Mouse (Mus musculus): ENCODE measurements around the gene Lhx5. TPM values are rescaled to one million over a fixed set of nuclear protein-coding genes. Genes with fewer than 3 reads are reported as not detected.

The Lhx5 gene
- polyA plus RNA-seq, 1 experiment, result not detected

GRCm38 (mm10) chr5:120473361-120473760 is 41.9 kb downstream of the Lhx5 start:
- H3K27ac ChIP-seq (ENCODE audit: insufficient read depth, low read depth, low read length), result no peak overlapping the region
- no peaks in the 10 kb centered on the region for H3K4me1 ChIP-seq (ENCODE audit: control insufficient read depth, insufficient read depth, low read length)
- no peak overlapping the region for H3K4me3 ChIP-seq (ENCODE audit: insufficient read depth, low read length)
- TF ChIP-seq CTCF (IDR thresholded peaks at IDR 0.05; ENCODE audit: low read depth, low read length) (no peak), POLR2A (IDR thresholded peaks at IDR 0.05; ENCODE audit: borderline replicate concordance, low read depth, low read length) (no peak)

GRCm38 (mm10) chr5:120475861-120476260 is 44.4 kb downstream of the Lhx5 start:
- H3K4me3 ChIP-seq (ENCODE audit: insufficient read depth, low read length), result no peak overlapping the region
- TF ChIP-seq POLR2A (IDR thresholded peaks at IDR 0.05; ENCODE audit: borderline replicate concordance, low read depth, low read length) (no peak), CTCF (IDR thresholded peaks at IDR 0.05; ENCODE audit: low read depth, low read length) (no peak)
- H3K4me1 ChIP-seq (ENCODE audit: control insufficient read depth, insufficient read depth, low read length), result no peaks in the 10 kb centered on the region
- H3K27ac ChIP-seq (ENCODE audit: insufficient read depth, low read depth, low read length), result no peak overlapping the region

GRCm38 (mm10) chr5:120476296-120476695 is 44.8 kb downstream of the Lhx5 start, which contains the start of gene Sds:
Gene Sds (plus strand): TSS chr5:120476526.
- TF ChIP-seq POLR2A (IDR thresholded peaks at IDR 0.05; ENCODE audit: borderline replicate concordance, low read depth, low read length) (no peak), CTCF (IDR thresholded peaks at IDR 0.05; ENCODE audit: low read depth, low read length) (no peak)
- Histone ChIP-seq H3K4me3 (ENCODE audit: insufficient read depth, low read length) (no peak within 1 kb of the TSS), H3K4me1 (ENCODE audit: control insufficient read depth, insufficient read depth, low read length) (no peaks in the 10 kb centered on the region), H3K27ac (ENCODE audit: insufficient read depth, low read depth, low read length) (no peak within 1 kb of the TSS)

- Histone ChIP-seq H3K4me1 (ENCODE audit: control insufficient read depth, insufficient read depth, low read length) (no peaks in the 10 kb centered on the region), H3K27ac (ENCODE audit: insufficient read depth, low read depth, low read length) (no peak overlapping the region), H3K4me3 (ENCODE audit: insufficient read depth, low read length) (no peak overlapping the region)
- TF ChIP-seq CTCF (IDR thresholded peaks at IDR 0.05; ENCODE audit: low read depth, low read length) (no peak), POLR2A (IDR thresholded peaks at IDR 0.05; ENCODE audit: borderline replicate concordance, low read depth, low read length) (no peak)
These were observed 46.5 kb downstream of the Lhx5 start for GRCm38 (mm10) chr5:120477993-120478392.

GRCm38 (mm10) chr5:120479538-120479937 is 48.0 kb downstream of the Lhx5 start:
- TF ChIP-seq POLR2A (IDR thresholded peaks at IDR 0.05; ENCODE audit: borderline replicate concordance, low read depth, low read length), result no peak
- TF ChIP-seq CTCF (IDR thresholded peaks at IDR 0.05; ENCODE audit: low read depth, low read length), result no peak
- H3K27ac ChIP-seq (ENCODE audit: insufficient read depth, low read depth, low read length), result no peak overlapping the region
- H3K4me1 ChIP-seq (ENCODE audit: control insufficient read depth, insufficient read depth, low read length), result no peaks in the 10 kb centered on the region
- no peak overlapping the region for H3K4me3 ChIP-seq (ENCODE audit: insufficient read depth, low read length)

- no peak for TF ChIP-seq POLR2A (IDR thresholded peaks at IDR 0.05; ENCODE audit: borderline replicate concordance, low read depth, low read length)
- TF ChIP-seq CTCF (IDR thresholded peaks at IDR 0.05; ENCODE audit: low read depth, low read length), result no peak
- Histone ChIP-seq H3K4me1 (ENCODE audit: control insufficient read depth, insufficient read depth, low read length) (no peaks in the 10 kb centered on the region), H3K4me3 (ENCODE audit: insufficient read depth, low read length) (no peak overlapping the region), H3K27ac (ENCODE audit: insufficient read depth, low read depth, low read length) (no peak overlapping the region)
These were observed 49.7 kb downstream of the Lhx5 start for GRCm38 (mm10) chr5:120481205-120481604.

GRCm38 (mm10) chr5:120483399-120483798 is 51.9 kb downstream of the Lhx5 start:
- Histone ChIP-seq H3K4me1 (ENCODE audit: control insufficient read depth, insufficient read depth, low read length) (no peaks in the 10 kb centered on the region), H3K27ac (ENCODE audit: insufficient read depth, low read depth, low read length) (no peak overlapping the region), H3K4me3 (ENCODE audit: insufficient read depth, low read length) (no peak overlapping the region)
- TF ChIP-seq CTCF (IDR thresholded peaks at IDR 0.05; ENCODE audit: low read depth, low read length) (no peak), POLR2A (IDR thresholded peaks at IDR 0.05; ENCODE audit: borderline replicate concordance, low read depth, low read length) (no peak)

- Histone ChIP-seq H3K27ac (ENCODE audit: insufficient read depth, low read depth, low read length) (no peak overlapping the region), H3K4me1 (ENCODE audit: control insufficient read depth, insufficient read depth, low read length) (no peaks in the 10 kb centered on the region), H3K4me3 (ENCODE audit: insufficient read depth, low read length) (no peak overlapping the region)
- TF ChIP-seq POLR2A (IDR thresholded peaks at IDR 0.05; ENCODE audit: borderline replicate concordance, low read depth, low read length), result no peak
- TF ChIP-seq CTCF (IDR thresholded peaks at IDR 0.05; ENCODE audit: low read depth, low read length), result no peak
These were observed 56.3 kb downstream of the Lhx5 start for GRCm38 (mm10) chr5:120487844-120488243.

GRCm38 (mm10) chr5:120490679-120491192 is 59.2 kb downstream of the Lhx5 start:
- H3K4me3 ChIP-seq (ENCODE audit: insufficient read depth, low read length), result no peak overlapping the region
- no peaks in the 10 kb centered on the region for H3K4me1 ChIP-seq (ENCODE audit: control insufficient read depth, insufficient read depth, low read length)
- TF ChIP-seq CTCF (IDR thresholded peaks at IDR 0.05; ENCODE audit: low read depth, low read length), result no peak
- no peak for TF ChIP-seq POLR2A (IDR thresholded peaks at IDR 0.05; ENCODE audit: borderline replicate concordance, low read depth, low read length)
- no peak overlapping the region for H3K27ac ChIP-seq (ENCODE audit: insufficient read depth, low read depth, low read length)

Other genes with a start within 250 kb of the Lhx5 start
- gene Sdsl, start 41.1 kb downstream of the Lhx5 start, polyA plus RNA-seq (2012; ENCODE audit: insufficient read depth, insufficient read length, missing spikeins), result not detected in 2 replicates
- gene Sds, start 44.8 kb downstream of the Lhx5 start, polyA plus RNA-seq (2012; ENCODE audit: insufficient read depth, insufficient read length, missing spikeins), result not detected in 2 replicates
- 46.8 and 55.1 TPM in 2 replicates for gene Plbd2, start 71.9 kb downstream of the Lhx5 start, polyA plus RNA-seq (2012; ENCODE audit: insufficient read depth, insufficient read length, missing spikeins)
- 73.1 and 79.4 TPM in 2 replicates for gene Slc8b1, start 79.5 kb downstream of the Lhx5 start, polyA plus RNA-seq (2012; ENCODE audit: insufficient read depth, insufficient read length, missing spikeins)
- 104 and 121 TPM in 2 replicates for gene Tpcn1, start 157.0 kb downstream of the Lhx5 start, polyA plus RNA-seq (2012; ENCODE audit: insufficient read depth, insufficient read length, missing spikeins)
- 1.2 TPM in 1 of 2 replicates, not detected in the other for gene Iqcd, start 157.3 kb downstream of the Lhx5 start, polyA plus RNA-seq (2012; ENCODE audit: insufficient read depth, insufficient read length, missing spikeins)
- gene Rita1, start 180.9 kb downstream of the Lhx5 start, polyA plus RNA-seq (2012; ENCODE audit: insufficient read depth, insufficient read length, missing spikeins), result 3.8 and 4.0 TPM in 2 replicates
- 20.3 and 20.4 TPM in 2 replicates for gene Ddx54, start 181.0 kb downstream of the Lhx5 start, polyA plus RNA-seq (2012; ENCODE audit: insufficient read depth, insufficient read length, missing spikeins)
- gene Cfap73, start 202.5 kb downstream of the Lhx5 start, polyA plus RNA-seq (2012; ENCODE audit: insufficient read depth, insufficient read length, missing spikeins), result not detected in 2 replicates
- 0.65 TPM in 1 of 2 replicates, not detected in the other for gene Rasal1, start 217.1 kb downstream of the Lhx5 start, polyA plus RNA-seq (2012; ENCODE audit: insufficient read depth, insufficient read length, missing spikeins)